Mouse (Mus musculus) adrenal gland, postnatal 36 days (tissue): ENCODE results near the gene Dus4l. TPM values are rescaled to one million over a fixed set of nuclear protein-coding genes. Genes with fewer than 3 reads are reported as not detected.

ENCODE experiments used
- DNase-seq, 2 experiments: peaks; one replicate each; pipeline ENCODE4 v3.0.0; 2021; ENCODE audit warnings: mixed read lengths in 1 of 2
- total RNA-seq, 2 experiments: library from RNA; stranded (reverse); gene quantifications; 2 replicates each; pipeline ENCODE4 v1.2.3; 2021

The Dus4l gene
- total RNA-seq, 2 experiments from 2014 or later: 7.3 to 9.2 TPM

- no peak for DNase-seq
Measured at GRCm38 (mm10) chr12:31592011-31592410, 62.6 kb downstream of the Dus4l start.

Other genes starting within 250 kb of the Dus4l start
- gene Cbll1, start 155.2 kb downstream of the Dus4l start, total RNA-seq: 10 to 100 TPM; 16.9 to 20.7 TPM
- gene Slc26a4, start 94.9 kb downstream of the Dus4l start, total RNA-seq: 1 to 10 TPM; 4.0 to 4.5 TPM
- gene Bcap29, start 20.2 kb downstream of the Dus4l start, total RNA-seq: 10 to 100 TPM; 17.9 to 27.4 TPM
- 10 to 100 TPM; 35.5 to 44.6 TPM for gene Cog5, start within 50 bp of the Dus4l start, total RNA-seq
- gene Gpr22, start 59.1 kb upstream of the Dus4l start, total RNA-seq: 1 to 10 TPM; 5.0 to 6.4 TPM